Mouse (Mus musculus): ENCODE data around the gene Mtg2.

Gene Mtg2

GRCm38 (mm10) chr2:180070481-180071453 is at the start of gene Mtg2:
Mtg2 (plus strand) TSS chr2:180070588.
- DNase-seq, result peak; percentile 95 to 97

GRCm38 (mm10) chr2:180020919-180021318 is 49.5 kb upstream of the Mtg2 start:
- no peak for DNase-seq

DNA sequence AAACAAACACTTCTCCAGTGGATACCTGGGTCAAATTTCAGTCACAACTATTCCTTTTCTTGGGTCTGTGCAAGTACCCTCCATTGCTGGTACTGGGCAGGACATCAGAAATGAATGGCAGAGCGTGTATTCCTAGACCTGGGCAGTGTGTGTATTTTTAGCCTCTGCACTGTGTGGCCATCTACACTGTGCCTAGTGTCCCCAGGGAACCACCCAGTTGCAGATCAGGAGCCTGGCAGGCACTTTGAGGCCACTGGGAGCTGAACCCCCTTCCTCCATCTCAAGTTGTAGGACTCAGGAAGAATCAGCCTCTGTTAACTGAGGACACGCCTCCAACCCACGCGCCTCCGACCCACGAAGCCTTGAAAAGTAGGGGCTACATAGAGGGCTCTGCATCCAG is 47.6 kb upstream of the Mtg2 start:
- DNase-seq, result no peak

- DNase-seq, result peak; percentile 98 to 99
These were observed 45.8 kb upstream of the Mtg2 start, which contains the start of gene Lsm14b for GRCm38 (mm10) chr2:180024401-180025098. Lsm14b (plus strand) TSS chr2:180024987.

GRCm38 (mm10) chr2:180025135-180025860 is 45.1 kb upstream of the Mtg2 start:
- peak; percentile 33 to 68 for DNase-seq

GRCm38 (mm10) chr2:180025861-180026200 is 44.6 kb upstream of the Mtg2 start:
- no peak for DNase-seq

GRCm38 (mm10) chr2:180027768-180028167 is 42.6 kb upstream of the Mtg2 start:
- no peak for DNase-seq

- peak; percentile 40 to 52 for DNase-seq
These were observed 39.1 kb upstream of the Mtg2 start for GRCm38 (mm10) chr2:180031270-180031669.

GRCm38 (mm10) chr2:180032925-180033324 is 37.5 kb upstream of the Mtg2 start:
- DNase-seq, result peak in 1 of 2 experiments; percentile 9

DNA sequence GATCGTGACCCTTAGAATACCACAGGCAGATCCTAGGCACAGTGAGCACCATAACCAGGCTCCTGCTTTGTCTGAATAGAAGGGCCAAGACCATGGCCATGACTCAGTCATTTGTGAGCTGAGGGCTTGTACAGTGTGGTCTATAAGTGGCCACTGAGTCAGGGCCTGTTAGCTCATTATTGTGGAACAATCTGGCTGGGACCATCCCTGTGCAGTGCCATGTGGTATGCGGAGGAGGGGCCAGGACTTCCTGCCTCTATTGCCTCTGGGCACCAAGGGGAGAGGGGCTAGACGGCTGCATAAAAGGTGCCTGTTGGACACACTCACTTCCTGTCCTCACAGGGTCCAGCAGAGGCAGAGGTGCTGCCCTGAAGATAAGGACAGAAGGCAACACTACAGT is 36.4 kb upstream of the Mtg2 start:
- no peak for DNase-seq

GRCm38 (mm10) chr2:180034753-180035152 is 35.6 kb upstream of the Mtg2 start:
- no peak for DNase-seq

- DNase-seq, result no peak
These were observed 30.0 kb upstream of the Mtg2 start for GRCm38 (mm10) chr2:180040406-180040805.

- peak; percentile 40 to 68 for DNase-seq
These were observed 28.7 kb upstream of the Mtg2 start for GRCm38 (mm10) chr2:180041577-180042255.

- DNase-seq, result peak; percentile 88 to 96
These were observed 28.0 kb upstream of the Mtg2 start, which contains the start of the genes Psma7 and Ss18l1 for GRCm38 (mm10) chr2:180042256-180042857. Psma7 (minus strand) TSS chr2:180042433. Ss18l1 (plus strand) TSS chr2:180042509.

DNA sequence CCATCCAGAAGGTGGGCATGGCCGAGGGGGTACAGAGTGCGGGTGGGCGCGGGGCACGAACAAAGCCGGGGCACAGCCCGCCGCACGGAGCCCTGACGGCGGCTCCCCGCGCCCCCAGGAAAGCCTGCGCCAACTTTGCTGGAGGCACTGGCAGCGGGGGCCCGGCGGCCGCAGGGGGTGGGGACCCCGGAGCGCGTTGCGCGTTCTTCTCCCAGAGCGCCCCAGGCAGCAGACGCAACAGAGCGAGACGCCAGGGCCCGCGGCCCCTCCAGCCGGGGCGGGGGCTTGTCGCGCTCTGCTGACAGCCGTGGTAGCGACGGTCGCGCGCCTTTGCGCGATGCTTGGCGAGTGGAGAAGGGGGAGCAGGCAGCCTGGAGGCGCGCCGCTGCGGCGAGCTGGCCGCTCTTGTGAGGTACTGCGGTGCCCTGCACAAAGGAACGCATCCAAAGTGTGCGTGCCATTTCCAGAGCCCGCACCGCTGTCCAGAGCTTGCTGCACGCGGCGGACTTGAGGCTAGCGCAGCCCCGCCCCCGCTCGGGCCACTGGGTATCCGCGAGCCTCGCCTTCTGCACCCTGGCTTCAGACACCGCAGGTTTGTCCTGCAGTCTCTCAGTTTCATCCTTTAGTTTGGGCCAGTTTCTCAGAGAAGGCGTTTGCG is 27.4 kb upstream of the Mtg2 start:
- DNase-seq, result peak; percentile 33 to 80

DNA sequence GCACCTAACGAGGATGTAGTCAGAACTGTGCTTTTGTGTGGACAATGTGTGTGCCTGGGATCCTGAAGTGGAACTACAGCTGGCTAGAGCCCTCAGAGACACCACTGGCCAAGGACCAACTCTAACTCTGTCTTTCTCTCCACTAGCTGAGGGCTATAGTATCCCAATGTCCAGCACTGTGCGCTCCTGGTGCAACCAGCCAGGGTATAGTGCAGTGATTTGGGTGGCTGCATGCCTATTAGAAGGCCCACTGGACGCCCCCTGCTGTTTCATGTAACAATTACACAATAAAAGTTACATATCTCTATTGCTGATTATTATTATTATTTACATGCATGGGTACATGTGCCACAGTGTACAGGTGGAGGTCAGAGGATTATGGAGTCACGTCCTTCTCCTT is 25.1 kb upstream of the Mtg2 start:
- peak; percentile 66 for DNase-seq

DNA sequence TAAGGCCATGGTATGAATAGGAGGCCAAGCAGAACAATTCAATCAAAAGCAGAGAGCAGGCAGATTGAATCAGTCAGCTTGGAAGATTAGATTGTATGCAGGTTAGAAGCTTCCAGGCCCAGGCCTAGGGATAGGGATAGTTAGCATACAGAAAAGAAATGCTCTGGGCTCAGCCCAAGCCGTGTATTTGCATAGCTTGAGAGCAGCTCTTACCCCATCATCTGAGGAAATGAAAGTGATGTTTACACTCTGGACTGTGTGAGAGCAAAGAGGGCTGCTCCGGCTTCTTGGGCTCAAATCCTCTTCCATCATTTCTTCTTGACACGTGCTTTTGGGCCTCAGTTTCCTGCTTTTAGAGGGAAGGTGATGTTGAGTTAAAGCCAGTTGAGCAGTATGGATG is 22.8 kb upstream of the Mtg2 start:
- DNase-seq, result no peak

DNA sequence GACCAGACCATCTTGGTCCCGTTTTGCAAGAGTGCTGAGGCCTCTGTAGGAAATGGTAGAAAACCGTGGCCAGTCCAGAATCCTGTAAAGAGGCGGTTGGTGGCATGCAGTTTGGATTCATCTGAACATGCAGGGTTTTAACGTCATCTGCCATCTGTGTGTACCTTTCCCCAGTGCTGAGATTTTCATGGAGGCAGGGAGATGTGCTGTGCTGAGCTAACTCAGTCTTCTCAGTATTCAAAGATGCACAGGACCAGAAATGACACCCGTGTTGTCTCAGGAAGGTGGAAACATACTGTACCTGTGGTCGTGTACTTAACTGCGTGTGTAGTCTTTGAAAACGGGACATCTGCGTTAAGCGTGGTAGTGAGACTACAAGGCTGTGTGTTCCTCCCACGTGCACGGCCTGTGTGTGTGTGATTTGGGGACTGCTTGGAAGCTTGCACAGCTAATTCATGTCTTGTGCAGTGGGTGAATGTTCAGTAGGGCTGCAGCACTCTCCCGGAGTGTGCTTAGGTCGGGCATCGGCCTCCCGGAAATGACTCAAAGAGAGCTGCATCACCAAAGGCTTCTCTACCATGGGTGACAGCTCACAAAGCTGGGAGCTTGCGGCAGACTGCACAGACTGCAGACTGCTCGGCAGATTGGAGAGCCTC is 22.3 kb upstream of the Mtg2 start:
- DNase-seq, result no peak

DNA sequence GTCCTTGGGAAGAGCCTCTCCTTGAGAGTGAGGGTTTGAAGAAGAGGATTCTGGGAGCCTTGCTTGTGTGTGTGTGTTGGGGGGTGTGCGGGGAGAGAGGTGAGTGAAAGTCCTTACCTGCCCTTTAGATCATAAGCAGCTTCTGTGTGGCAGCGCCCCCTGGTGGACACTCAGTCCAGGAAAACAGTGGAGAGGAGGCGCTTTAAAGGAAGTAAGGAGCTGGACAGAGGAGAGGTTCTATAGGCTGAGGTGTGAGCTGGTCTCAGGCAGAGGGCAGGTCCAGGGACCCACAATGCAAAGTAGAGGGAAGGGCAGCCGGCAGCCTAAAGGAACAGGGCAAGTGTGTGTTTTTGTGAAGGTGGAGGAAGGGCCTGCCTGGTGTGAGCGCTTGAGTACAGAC is 19.4 kb upstream of the Mtg2 start:
- peak; percentile 85 to 95 for DNase-seq

DNA sequence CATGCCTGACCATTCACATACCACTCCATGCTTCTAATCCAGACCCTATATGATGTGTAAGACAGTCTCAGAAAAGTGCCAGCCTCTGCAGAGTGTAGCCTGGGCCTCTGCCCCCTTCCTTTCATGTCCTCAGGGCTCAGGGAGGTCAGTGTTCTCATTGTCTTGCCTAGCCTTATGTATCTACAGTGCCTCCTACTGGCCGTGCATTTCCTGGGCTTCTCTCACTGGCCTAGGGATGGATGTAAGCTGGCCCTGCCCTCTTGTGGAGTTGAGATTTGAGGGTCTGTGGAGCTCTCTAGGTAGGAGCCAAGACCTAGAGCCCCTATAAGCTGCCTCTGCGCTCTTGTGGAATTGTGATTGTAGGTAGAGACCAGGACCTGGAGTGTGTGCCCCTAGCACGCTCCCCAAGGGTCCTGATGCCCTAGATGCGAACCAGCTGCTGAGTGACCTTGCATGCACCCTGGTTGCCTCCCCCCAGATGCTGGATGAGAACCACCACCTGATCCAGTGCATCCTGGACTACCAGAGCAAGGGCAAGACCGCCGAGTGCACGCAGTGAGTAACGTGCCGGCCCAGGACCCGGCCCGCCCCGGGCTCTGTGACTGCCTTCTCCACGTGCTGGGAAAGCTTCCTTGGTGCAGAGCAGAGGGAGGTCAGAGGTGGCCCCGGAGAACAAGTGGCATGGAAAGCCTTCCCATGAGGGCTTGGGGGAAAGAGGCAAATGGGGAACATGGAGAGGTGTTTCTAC is 18.2 kb upstream of the Mtg2 start:
- DNase-seq, result peak; percentile 13 to 62

All from kidney, postnatal 36 days (tissue).